Mouse (Mus musculus) E14TG2a.4 (cell line): Measurements from ENCODE around the gene Cisd3.

Experiments used
- CTCF ChIP-seq: conservative IDR thresholded peaks from 2 replicates; pipeline ENCODE4 v1.5.1; 2014; ENCODE audit warnings: low read length
- NANOG ChIP-seq: IDR thresholded peaks from 2 replicates; pipeline ENCODE4 v1.6.1; 2014; ENCODE audit warnings: borderline replicate concordance, low read length, mixed read lengths

DNA sequence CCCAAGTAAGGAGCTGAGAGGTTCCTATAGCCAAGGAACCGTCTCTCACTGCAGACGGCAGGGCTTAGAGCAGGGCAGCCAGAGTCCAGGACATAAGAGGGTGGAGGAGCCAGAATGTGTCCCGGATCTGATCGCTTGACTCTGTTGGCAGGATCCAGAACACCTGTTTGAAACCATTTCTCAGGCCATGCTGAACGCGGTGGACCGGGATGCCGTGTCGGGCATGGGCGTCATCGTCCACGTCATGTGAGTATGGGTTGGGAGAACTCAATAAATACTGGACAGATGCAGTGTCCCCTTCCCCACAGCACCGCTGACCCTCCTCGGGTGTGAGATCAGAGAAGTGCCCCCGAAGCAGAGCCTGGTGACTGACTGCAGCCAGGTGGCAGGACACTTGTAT, 26.7 kb downstream of the Cisd3 start:
- TF ChIP-seq CTCF (no peak), NANOG (no peak)
